Mouse (Mus musculus) heart, adult 8-10 months (tissue): Measurements from ENCODE around the gene Coasy. TPM values are rescaled to one million over a fixed set of nuclear protein-coding genes. Genes with fewer than 3 reads are reported as not detected.

Source experiments
- DNase-seq: peaks from one replicate; pipeline ENCODE4 v3.0.0; 2022; ENCODE audit warnings: low spot score
- total RNA-seq, 4 experiments: library from RNA; stranded (reverse); gene quantifications; 2 replicates each; pipeline ENCODE4 v1.2.4; 2022

Coasy gene
- total RNA-seq, 4 experiments from 2014 or later = 14.5 to 21.0 (median 17.6) TPM

DNA sequence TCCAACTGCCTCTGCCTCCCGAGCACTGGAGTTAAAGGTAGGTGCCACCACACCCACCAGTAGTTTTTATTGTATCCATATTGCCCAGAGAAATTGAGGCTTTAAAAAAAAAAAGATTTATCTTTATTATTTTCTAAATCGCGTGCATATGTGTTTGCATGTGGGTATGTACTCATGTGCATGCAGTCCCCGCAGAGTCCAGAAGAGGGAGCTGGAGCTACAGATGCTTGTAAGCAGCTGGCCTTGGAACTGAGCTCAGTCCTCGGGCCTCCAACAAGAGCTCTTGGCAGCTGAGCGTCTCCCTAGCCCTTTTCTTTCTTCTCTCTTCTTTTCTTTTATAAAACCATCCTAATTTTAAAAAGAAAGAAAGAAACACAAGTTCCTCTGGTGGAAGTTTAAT lies 49.3 kb downstream of the Coasy start:
- no peak for DNase-seq

GRCm38 (mm10) chr11:101133037-101133436 lies 50.7 kb downstream of the Coasy start:
- DNase-seq = no peak

GRCm38 (mm10) chr11:101134217-101134865 lies 52.0 kb downstream of the Coasy start:
- DNase-seq = no peak

Other genes starting within 250 kb of the Coasy start
- gene Stat5b, start 231.8 kb upstream of the Coasy start, total RNA-seq = 10 to 100 TPM; 57.2 to 64.8 (median 62.7) TPM
- 10 to 100 TPM; 16.5 to 26.5 (median 21.6) TPM for gene Stat5a, start 223.2 kb upstream of the Coasy start, total RNA-seq
- 100 to 1,000 TPM in 1 of 4 experiments, 10 to 100 TPM in 3; 76.6 to 108 (median 91.0) TPM for gene Stat3, start 143.0 kb upstream of the Coasy start, total RNA-seq
- 100 to 1,000 TPM; 190 to 247 (median 212) TPM for gene Cavin1, start 111.7 kb upstream of the Coasy start, total RNA-seq
- gene Atp6v0a1, start 73.1 kb upstream of the Coasy start, total RNA-seq = 100 to 1,000 TPM in 1 of 4 experiments, 10 to 100 TPM in 3; 85.0 to 100 (median 88.9) TPM
- 10 to 100 TPM in 1 of 4 experiments, 1 to 10 TPM in 3; 7.3 to 10.1 (median 7.8) TPM for gene Naglu, start 12.6 kb upstream of the Coasy start, total RNA-seq
- 1 to 10 TPM in 1 of 4 experiments, under 1 TPM in 3; 0.22 to 1.5 (median 0.52) TPM for gene Hsd17b1, start 4.2 kb upstream of the Coasy start, total RNA-seq
- gene Mlx, start 4.7 kb downstream of the Coasy start, total RNA-seq = 10 to 100 TPM; 15.5 to 24.4 (median 20.0) TPM
- 1 to 10 TPM; 2.3 to 3.1 (median 2.8) TPM for gene Psmc3ip, start 12.9 kb downstream of the Coasy start, total RNA-seq
- gene Retreg3, start 37.3 kb downstream of the Coasy start, total RNA-seq = 10 to 100 TPM; 26.5 to 31.2 (median 29.0) TPM
- 10 to 100 TPM; 23.2 to 27.3 (median 25.4) TPM for gene Tubg1, start 37.4 kb downstream of the Coasy start, total RNA-seq
- 1 to 10 TPM; 2.7 to 4.9 (median 3.0) TPM for gene Tubg2, start 73.3 kb downstream of the Coasy start, total RNA-seq
- 1 to 10 TPM; 1.1 to 2.9 (median 1.5) TPM for gene Cntnap1, start 88.0 kb downstream of the Coasy start, total RNA-seq
- 10 to 100 TPM; 23.4 to 29.9 (median 28.1) TPM for gene Plekhh3, start 88.8 kb downstream of the Coasy start, total RNA-seq
- under 1 TPM in 2 of 4 experiments, not detected in 2; 0.14 to 0.19 TPM for gene Ccr10, start 92.9 kb downstream of the Coasy start, total RNA-seq
- gene Ezh1, start 143.9 kb downstream of the Coasy start, total RNA-seq = 10 to 100 TPM; 28.6 to 37.3 (median 31.7) TPM
- 10 to 100 TPM; 60.8 to 93.6 (median 83.9) TPM for gene Ramp2, start 163.5 kb downstream of the Coasy start, total RNA-seq
- gene Vps25, start 171.1 kb downstream of the Coasy start, total RNA-seq = 100 to 1,000 TPM in 3 of 4 experiments, 10 to 100 TPM in 1; 88.4 to 109 (median 104) TPM
- gene Wnk4, start 178.0 kb downstream of the Coasy start, total RNA-seq = 10 to 100 TPM in 3 of 4 experiments, 1 to 10 TPM in 1; 7.6 to 16.6 (median 14.2) TPM
- gene Cntd1, start 196.4 kb downstream of the Coasy start, total RNA-seq = under 1 TPM in 3 of 4 experiments, not detected in 1; 0.14 to 0.29 (median 0.22) TPM
- gene Coa3, start 196.5 kb downstream of the Coasy start, total RNA-seq = 100 to 1,000 TPM in 2 of 4 experiments, 10 to 100 TPM in 2; 93.0 to 105 (median 98.0) TPM
- gene Becn1, start 219.7 kb downstream of the Coasy start, total RNA-seq = 100 to 1,000 TPM in 2 of 4 experiments, 10 to 100 TPM in 2; 78.6 to 116 (median 100) TPM
- 10 to 100 TPM; 66.4 to 85.0 (median 73.6) TPM for gene Psme3, start 233.6 kb downstream of the Coasy start, total RNA-seq
- gene Aoc2, start 242.5 kb downstream of the Coasy start, total RNA-seq = 1 to 10 TPM; 1.4 to 1.9 (median 1.7) TPM
- gene Aoc3, start 248.0 kb downstream of the Coasy start, total RNA-seq = 1 to 10 TPM; 7.1 to 9.2 (median 8.5) TPM